Mouse (Mus musculus) cerebellum, adult 2 months (tissue): ENCODE data around the gene Eif4h.

Experiments
- CTCF ChIP-seq: fragments of 200-500 bp; IDR thresholded peaks from 2 replicates; pipeline ENCODE4 v1.5.1; 2011; ENCODE audit warnings: low read depth, mild to moderate bottlenecking, control low read depth, low read length, moderate library complexity, borderline replicate concordance; ENCODE audit not compliant: insufficient read depth
- POLR2A ChIP-seq: fragments of 200-500 bp; IDR thresholded peaks from 2 replicates; pipeline ENCODE4 v1.6.1; 2011; ENCODE audit warnings: low read length, control low read depth, borderline replicate concordance; ENCODE audit not compliant: insufficient read depth

DNA sequence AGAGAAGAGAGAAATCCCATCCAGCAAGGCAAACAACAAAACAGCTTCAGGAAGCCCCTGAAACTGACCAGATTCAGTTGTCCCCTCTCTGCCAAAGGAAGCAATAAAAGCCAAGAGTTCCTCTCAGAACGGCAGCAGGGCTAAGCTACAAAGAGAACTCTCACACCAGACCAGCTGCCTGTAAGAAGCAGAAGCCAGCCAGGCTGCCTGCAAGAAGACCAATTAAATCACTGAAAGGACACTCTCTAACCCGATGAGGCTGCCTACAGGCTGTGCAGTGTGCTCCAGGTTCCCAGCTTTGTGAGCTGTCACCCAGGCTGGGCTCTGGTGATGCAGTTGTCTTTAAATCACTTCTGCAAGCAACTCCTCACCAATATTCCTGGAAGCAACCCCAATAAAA is 44.5 kb upstream of the Eif4h start:
- TF ChIP-seq CTCF (no peak), POLR2A (no peak)
